Mouse (Mus musculus) gastrocnemius, adult 8-10 months (tissue): ENCODE data around the gene Gstt2. TPM values are rescaled to one million over a fixed set of nuclear protein-coding genes. Genes with fewer than 3 reads are reported as not detected.

Source experiments
- DNase-seq, 2 experiments: peaks; one replicate each; pipeline ENCODE4 v3.0.0; 2022; ENCODE audit warnings: low spot score in 2 of 2
- total RNA-seq, 4 experiments: library from RNA; stranded (reverse); gene quantifications; 2 replicates each; pipeline ENCODE4 v1.2.4; 2022

Gstt2 gene
- total RNA-seq, result 1 to 10 TPM; 2.7 to 6.5 (median 3.8) TPM

- DNase-seq, result peak; percentile 83 to 88
These were observed at the start of gene Gstt2 for GRCm38 (mm10) chr10:75837248-75837759. Gstt2 (minus strand) TSS chr10:75837424.

GRCm38 (mm10) chr10:75884742-75885141, 47.5 kb upstream of the Gstt2 start:
- no peak for DNase-seq

DNA sequence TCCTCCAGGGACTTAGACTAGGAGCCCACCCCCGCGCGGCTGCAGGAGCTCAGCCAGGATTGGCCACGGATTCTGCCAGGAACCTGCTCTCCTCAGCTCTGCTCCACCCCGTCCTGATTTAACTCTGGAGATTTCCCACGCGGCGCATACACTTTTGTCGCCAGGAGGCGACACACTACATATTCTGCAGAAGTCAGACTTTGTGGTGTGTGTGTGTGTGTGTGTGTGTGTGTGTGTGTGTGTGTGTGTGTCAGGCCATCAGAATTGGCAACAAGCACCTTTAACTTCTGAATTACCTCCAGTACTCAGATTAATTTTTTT, 46.0 kb upstream of the Gstt2 start:
- DNase-seq, result peak; percentile 53 to 68

- DNase-seq, result no peak
These were observed 45.4 kb upstream of the Gstt2 start for GRCm38 (mm10) chr10:75882433-75883231.

DNA sequence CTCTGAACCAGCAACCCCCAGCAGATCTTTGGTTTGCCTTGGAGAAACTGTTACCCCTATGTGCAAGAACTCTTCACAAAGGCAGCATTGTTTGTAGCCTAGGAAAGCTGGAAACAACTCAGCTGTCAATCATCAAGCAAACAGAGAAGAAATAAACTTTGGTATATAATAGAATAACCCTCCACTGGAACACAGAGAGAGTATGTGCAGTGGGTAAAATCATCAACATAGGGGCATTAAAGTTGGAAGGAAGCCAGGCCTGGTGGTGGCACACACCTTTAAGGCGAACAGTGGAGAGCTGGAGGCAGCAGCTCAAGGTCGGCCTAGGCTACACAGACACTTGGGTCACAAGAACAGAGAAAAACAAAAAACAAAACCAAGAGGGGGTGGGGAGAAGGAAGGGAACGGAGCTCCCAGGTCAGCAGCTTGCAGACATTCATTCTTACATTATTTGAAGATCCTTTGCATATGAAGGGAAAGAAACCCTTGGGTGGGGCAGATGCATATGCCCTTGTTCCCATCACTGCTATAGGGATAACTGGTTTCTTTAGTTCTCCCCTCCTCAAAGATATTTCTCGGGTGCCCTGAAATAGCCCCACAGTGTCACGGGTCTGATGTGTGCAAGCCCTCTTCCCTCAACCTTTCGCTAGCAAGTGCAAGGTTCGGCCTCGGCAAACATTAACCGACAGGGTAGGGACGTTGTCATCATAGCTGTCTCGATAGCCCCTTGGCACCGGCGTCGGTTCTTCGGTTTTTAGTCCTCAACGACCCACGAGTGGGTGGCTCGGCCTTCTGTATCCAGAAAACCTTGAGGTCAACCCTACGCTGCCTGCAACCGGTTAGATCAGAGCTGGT, 44.6 kb upstream of the Gstt2 start:
- no peak for DNase-seq

GRCm38 (mm10) chr10:75880771-75881577, 43.8 kb upstream of the Gstt2 start:
- DNase-seq, result no peak

- no peak for DNase-seq
These were observed 43.1 kb upstream of the Gstt2 start for GRCm38 (mm10) chr10:75880351-75880750.

- DNase-seq, result no peak
These were observed 41.6 kb upstream of the Gstt2 start for GRCm38 (mm10) chr10:75878836-75879235.

DNA sequence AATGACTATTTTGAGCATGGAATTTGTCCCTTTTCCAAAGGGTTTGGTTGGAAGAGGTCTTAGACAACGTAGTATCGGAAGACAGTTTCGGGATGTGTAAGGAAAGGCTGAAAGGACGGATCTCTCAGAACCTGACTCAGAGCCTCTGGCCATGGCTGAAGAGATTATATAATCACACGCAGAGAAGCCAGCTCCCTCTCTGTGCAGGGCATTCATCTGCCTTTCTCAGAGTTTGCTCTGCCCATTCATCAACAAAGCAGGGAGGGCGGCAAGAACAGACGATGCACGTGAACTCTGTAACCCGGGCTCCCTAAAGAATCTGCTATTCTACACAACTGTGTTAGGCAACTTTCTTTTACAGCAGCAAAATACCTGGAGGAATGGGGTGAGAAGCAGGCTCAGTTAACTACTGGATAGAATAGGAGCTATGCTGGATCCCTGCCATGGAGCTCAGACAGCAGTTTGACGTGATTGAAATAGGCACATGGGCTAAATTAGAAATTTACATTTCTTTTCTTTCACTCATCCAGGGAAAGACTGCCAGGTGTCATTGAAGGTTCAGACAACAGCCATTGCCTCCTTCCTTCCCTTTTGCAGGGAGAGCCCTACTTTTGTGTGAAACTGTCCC, 36.4 kb upstream of the Gstt2 start:
- no peak for DNase-seq

- DNase-seq, result peak; percentile 50 to 61
These were observed 35.8 kb upstream of the Gstt2 start for GRCm38 (mm10) chr10:75872915-75873542.

DNA sequence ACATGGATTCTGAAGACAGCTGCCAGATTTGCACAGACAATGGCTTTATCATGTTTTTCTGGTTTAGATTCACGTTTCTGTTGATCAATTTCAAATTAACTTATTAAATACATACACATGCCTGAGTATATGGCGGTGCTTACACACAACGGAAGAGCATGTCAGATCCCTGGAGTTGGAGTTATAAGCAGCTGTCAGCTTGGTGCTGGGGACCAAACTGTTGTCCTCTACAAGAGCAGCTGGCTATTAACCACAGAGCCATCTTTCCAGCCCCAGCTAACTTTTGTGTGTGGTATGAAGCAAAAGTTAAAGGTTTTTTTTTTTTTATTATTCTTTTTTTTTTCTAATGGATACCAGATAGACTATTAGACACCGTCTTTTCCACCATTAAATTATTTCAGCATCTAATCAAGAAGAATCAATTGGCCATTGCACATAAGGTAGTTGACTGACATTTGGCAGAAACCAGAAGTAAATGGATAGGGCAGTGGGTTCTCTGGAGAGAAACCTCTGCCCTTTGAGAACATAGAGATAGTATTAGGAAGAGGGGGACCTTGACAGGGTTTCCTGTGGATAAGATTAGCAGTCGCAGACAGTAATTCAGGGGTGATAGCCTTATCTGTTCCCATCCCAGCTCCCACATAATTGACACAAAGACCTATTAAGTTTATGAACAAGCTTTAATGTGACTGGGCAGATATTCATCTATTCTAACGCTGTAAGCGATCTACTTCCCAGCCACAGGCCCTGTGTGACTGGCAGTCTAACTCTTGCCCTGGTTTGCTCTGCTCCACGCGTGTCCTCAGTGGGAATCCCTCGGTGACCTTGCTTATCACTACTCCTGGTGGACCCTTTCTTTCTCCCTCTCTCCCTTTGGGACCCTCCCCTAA, 35.0 kb upstream of the Gstt2 start:
- no peak for DNase-seq

DNA sequence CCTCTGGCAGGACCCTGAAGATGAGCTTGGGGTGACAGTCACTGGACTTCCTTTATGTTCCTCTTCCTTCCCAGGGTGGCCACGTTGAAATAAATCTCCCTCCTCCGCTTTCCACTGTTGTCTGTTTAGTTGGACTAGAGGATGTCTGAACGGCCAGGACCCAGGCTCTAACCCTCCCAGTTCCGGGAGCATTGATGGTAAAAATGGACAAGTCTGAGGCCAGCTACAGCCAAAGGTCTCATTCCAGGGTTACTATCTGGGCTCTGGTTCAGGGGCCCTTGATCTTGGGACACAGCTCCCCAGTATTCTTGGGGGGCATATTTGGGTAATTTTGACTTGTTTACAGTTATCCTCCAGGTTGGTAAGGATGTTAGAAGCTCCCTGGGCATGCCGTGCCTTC, 24.4 kb upstream of the Gstt2 start:
- no peak for DNase-seq

DNA sequence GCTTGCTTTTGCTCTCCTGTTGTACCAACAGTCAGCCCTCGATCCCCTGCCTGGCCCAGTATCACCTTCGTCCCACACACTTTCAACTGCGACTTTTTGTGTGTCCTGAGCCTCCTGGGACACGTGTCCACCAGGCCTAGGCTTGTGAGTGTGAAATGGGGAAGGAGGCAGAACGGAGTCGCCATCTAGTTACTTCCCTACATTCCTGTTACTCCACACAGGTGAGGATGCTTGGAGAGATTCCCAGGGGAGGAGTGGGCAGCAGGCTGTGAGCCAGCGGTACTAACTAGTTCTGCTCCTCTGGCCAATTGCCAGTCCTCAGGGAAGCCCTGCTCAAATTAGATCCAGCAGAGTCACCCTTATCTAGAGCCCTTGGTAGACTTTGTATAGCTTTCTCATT, 23.5 kb upstream of the Gstt2 start:
- no peak for DNase-seq

DNA sequence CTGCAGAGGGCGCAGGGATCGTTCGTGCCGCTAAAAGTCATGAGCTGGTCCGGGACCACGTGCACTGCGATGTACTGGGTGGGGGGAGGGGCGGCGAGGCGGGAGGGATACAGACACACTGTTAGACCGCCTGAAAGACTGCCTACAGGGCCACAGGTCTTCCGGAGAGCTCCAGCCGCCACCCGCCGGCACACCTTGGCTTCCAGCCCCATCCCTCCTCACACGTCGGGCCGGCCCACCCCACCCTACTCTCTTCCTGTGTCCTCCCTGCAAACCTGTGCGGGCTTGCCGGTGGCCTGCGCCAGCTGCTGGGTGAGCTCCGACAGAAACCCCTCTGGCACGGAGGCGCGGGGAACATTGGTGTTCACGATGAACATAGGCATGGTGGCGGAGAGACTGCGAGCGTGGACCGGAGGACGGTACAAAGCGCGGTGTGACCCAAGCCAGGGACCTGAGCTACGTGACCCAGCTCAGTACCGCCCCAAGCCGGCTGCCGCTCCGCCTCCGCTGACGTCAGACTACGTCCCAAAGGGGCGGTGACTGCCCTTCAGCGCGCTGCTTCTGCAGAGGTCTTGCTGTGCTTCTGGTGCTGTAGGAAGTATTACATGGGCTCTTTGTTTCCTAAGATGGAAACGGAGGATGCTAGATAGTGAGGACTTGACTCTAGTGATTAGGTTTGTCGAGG, 22.7 kb upstream of the Gstt2 start, which contains the start of gene Mif:
Gene Mif (minus strand): TSS at position 455 of the 685 bp plus-strand sequence.
- DNase-seq, result peak; percentile 72 to 77

DNA sequence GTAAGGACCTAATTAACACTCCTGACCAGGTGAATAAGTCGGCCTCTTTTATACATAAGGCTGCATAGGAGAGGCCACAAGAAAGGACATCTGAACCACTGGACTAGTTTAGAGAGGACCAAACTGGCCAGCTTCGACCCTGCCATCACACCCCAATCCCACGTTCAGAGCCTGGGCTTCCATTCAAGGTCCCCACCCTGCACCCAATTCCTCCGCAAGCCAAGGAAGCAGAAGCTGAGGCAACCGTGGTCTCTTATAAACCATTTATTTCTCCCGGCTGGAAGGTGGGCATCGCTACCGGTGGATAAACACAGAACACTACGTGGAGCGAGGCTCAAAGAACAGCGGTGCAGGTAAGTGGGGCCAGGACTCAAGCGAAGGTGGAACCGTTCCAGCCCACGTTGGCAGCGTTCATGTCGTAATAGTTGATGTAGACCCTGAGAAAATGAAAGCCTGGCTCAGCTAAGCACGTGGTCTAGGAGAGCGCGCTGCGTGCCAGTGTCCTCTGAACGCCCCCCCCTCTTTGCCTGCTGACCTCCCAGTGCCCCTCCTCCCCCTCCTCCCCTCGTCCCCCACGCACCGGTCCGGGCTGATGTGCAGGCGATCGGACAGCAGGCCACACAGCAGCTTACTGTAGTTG, 22.0 kb upstream of the Gstt2 start:
- DNase-seq, result no peak

GRCm38 (mm10) chr10:75857598-75857997, 20.4 kb upstream of the Gstt2 start:
- no peak for DNase-seq

- no peak for DNase-seq
These were observed 19.8 kb upstream of the Gstt2 start for GRCm38 (mm10) chr10:75856976-75857375.

DNA sequence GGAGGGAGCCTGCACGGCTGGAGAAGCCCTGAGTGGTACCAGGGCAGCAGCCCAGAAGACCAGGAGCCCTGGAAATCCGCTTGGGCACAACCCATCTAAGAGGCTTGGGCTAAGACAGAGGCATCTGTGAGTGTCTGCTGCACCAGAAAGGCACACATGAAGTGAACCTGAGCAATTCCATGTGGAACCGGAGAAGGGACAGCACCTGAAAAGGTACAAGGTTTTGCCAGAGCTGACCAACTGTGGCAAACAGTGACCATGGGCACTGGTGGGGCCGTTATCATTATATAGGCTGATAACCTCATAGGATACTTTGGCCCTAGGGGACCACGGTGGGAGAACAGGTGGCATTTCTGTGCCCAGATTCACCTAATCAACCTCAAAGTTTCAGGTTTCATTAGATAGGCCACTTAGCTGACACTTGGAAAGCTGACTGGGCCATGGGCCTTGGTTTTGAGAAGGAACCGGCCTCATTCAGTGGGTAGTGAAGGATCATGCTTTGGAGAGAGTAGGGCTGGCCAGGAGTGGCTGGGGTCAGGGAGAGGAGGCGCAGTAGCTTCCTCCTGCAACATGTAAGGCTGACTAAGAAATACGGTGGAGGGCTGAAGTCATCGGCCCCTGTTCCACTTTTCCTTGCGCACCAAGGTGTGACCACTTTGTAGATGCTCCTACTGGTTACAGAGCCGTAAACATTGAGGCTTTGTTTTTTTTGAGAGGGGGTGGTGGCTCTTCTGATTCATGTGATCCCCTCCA, 19.1 kb upstream of the Gstt2 start:
- DNase-seq, result no peak
